Mouse (Mus musculus) heart, adult 2 months (tissue): Measurements from ENCODE around the gene Zfp260.

Source experiments
- CTCF ChIP-seq: fragments of 200-600 bp; IDR thresholded peaks from 2 replicates; pipeline ENCODE4 v1.8.1; 2022; ENCODE audit warnings: antibody characterized with exemption, mild to moderate bottlenecking, moderate library complexity
- POLR2A ChIP-seq: fragments of 200-500 bp; IDR thresholded peaks from 2 replicates; pipeline ENCODE4 v1.6.1; 2011; ENCODE audit warnings: mild to moderate bottlenecking, low read depth, low read length, control low read depth; ENCODE audit not compliant: insufficient read depth

- TF ChIP-seq CTCF (no peak), POLR2A (no peak)
Measured at GRCm38 (mm10) chr7:30116076-30116475, 21.5 kb downstream of the Zfp260 start.
